Mouse (Mus musculus): ENCODE results near the gene Cdh20. TPM values are rescaled to one million over a fixed set of nuclear protein-coding genes. Genes with fewer than 3 reads are reported as not detected.

Gene Cdh20
- 0.29 TPM for polyA plus RNA-seq (2014; fragmentation: Illumina TruSeq; extraction: RNeasy Lipid Tissue Mini Kit (QIAGEN cat#74804); ENCODE audit: low read depth, low replicate concordance)

GRCm38 (mm10) chr1:104768371-104769249 is at the start of gene Cdh20:
Gene Cdh20 (plus strand): TSS chr1:104768529.

Measured in testis, adult 10 weeks (tissue).